24 mouse cellular contexts compared by ENCODE assay signal in genomic region chr3:18877060-18877459, GRCm38 (mm10).
"Had no signal": no experiment of that assay in that cellular context is flagged by ENCODE, and none has a peak within 500 bp of the region (broad histone marks: within the 10 kb centered on the region; RNA-seq: fewer than 3 reads in every experiment).

No protein-coding gene starts in this region.

- H3K4me2 ChIP-seq: heart, embryonic 11.5 days; heart, embryonic 13.5 days; heart, embryonic 15.5 days; hindbrain, embryonic 12.5 days; hindbrain, embryonic 14.5 days; intestine, embryonic 15.5 days; limb, embryonic 12.5 days had no signal

- H3K27me3 ChIP-seq: heart, embryonic 13.5 days; heart, embryonic 15.5 days; hindbrain, embryonic 12.5 days; intestine, embryonic 15.5 days; limb, embryonic 12.5 days had no signal

- H3K4me1 ChIP-seq: heart, embryonic 13.5 days; heart, embryonic 15.5 days; hindbrain, embryonic 10.5 days; hindbrain, embryonic 12.5 days; intestine, embryonic 15.5 days; limb, embryonic 10.5 days; limb, embryonic 12.5 days had no signal

- ATAC-seq: hindbrain, embryonic 16.5 days; inflammation-experienced regulatory T-cells, adult 6 months; intestine, embryonic 15.5 days; intestine, postnatal 0 days had no signal

- H3K36me3 ChIP-seq: heart, embryonic 13.5 days; heart, embryonic 15.5 days; hindbrain, embryonic 10.5 days; hindbrain, embryonic 12.5 days; intestine, embryonic 15.5 days; limb, embryonic 10.5 days; limb, embryonic 12.5 days had no signal

- H3K4me3 ChIP-seq: heart, adult 2 months; heart, embryonic 13.5 days; heart, embryonic 15.5 days; hindbrain, embryonic 10.5 days; hindbrain, embryonic 12.5 days; intestine, embryonic 15.5 days; layer of hippocampus, adult 2 months; left cerebral cortex, adult 2 months; limb, embryonic 10.5 days; limb, embryonic 12.5 days had no signal

- H3K27ac ChIP-seq: heart, adult 2 months; heart, embryonic 13.5 days; heart, embryonic 15.5 days; hindbrain, embryonic 10.5 days; hindbrain, embryonic 12.5 days; hindbrain, embryonic 14.5 days; intestine, embryonic 15.5 days; layer of hippocampus, adult 2 months; left cerebral cortex, adult 2 months; limb, embryonic 10.5 days; limb, embryonic 12.5 days; liver, embryonic 14.5 days had no signal

- H3K9ac ChIP-seq: heart, embryonic 13.5 days; heart, embryonic 15.5 days; hindbrain, embryonic 12.5 days; hindbrain, embryonic 14.5 days; intestine, embryonic 15.5 days; limb, embryonic 12.5 days; liver, embryonic 14.5 days had no signal

- H3K9me3 ChIP-seq: heart, embryonic 15.5 days; hindbrain, embryonic 10.5 days; hindbrain, embryonic 12.5 days; intestine, embryonic 15.5 days; limb, embryonic 10.5 days; limb, embryonic 12.5 days had no signal

- DNase-seq: gastrocnemius, postnatal 14 days; gastrocnemius, postnatal 36 days; heart, adult 2 months; heart, postnatal 4 days; kidney, adult 18-20 months; kidney, adult 8-10 months; kidney, postnatal 10 days; kidney, postnatal 25 days; kidney, postnatal 4 days had no signal
